Mouse (Mus musculus) adrenal gland, postnatal 25 days (tissue): ENCODE data around the gene Gm21958. TPM values are rescaled to one million over a fixed set of nuclear protein-coding genes. Genes with fewer than 3 reads are reported as not detected.
A peak's percentile ranks its signal among the peaks of the same experiment; 100 is the strongest.
"Not testable (repeated sequence)": the region's sequence is repeated elsewhere in the genome, so short reads cannot be mapped to it uniquely, and the experiment has no call there.

Experiments used
- DNase-seq: peaks from one replicate; pipeline ENCODE4 v3.0.0; 2021; ENCODE audit warnings: mixed read lengths
- total RNA-seq: library from RNA; stranded (reverse); gene quantifications from 2 replicates; pipeline ENCODE4 v1.2.3, GENCODE M21; 2021

Gene Gm21958
- total RNA-seq, 1 experiment from 2014 or later = not detected

DNA sequence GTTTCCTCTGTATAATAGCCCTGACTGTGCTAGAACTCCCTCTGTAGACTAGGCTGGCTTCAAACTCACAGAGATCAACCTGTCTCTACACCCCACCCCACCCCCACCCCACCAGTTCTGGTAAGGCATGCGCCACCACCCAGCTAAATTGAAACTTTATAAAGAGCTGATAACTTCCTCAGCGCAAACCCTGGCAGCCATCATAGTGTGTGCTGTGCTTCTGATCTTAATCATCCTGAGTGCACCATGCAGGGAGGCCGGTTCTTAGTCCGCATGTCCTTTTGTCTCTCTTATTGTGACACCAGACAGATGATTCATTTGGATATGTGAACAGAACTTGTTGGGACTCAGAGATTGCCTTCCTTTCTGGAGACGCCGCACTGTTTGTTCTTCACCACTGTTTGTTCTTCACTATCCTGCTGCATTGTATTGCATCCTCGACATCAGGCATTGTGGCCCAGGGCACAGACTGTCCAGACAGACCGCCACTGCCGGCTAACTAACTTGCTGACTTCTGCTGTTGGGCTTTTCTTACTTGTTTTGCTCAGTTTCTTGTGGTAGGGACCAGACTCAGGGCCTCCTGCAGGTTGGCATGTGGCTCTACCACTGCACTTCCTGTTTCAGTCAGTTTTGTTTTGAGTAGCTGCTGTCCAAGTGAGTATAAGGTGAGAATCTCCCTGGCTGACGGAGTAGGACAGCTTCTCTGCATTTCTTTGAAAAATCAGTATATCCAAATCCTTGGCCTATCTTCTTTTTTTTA, 9.8 kb upstream of the Gm21958 start:
- no peak for DNase-seq

DNA sequence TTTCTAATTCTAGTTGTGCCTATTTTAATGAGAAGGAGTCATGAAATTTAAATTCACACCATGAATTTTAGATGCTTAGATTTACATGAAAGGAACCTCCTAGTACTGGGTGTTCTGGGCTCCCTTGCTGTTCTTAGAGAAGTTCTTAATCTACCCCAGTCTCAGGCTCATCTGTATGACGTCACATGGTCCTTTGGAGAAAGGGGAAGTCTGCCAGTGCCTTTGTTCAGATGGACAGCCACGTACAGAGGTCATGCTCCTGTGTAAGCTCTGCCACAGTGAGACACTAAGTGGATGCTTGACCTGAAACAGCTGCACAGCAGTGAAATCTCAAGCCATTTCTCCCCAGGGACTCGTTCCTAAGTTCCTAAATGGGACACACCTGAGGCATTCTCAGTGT, 4.8 kb upstream of the Gm21958 start:
- no peak for DNase-seq

DNA sequence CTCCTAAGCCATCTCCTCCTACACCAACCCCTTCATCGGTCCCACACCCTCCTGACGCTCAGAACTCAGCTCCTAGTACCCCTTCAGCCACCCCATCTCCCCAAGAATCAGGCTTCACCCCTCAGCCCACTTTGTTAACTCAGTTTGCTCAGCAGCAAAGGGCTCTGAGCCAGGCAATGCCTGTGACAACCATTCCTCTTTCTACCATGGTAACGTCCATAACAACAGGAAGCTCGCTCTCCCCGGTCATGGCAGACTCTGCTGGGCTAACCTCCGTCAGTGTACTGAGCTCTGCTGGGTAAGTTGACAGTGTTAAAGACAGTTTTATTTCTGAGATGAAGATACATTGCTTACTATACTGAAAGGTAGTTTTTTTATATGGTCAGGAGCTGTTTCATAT, 3.2 kb upstream of the Gm21958 start:
- DNase-seq = no peak

DNA sequence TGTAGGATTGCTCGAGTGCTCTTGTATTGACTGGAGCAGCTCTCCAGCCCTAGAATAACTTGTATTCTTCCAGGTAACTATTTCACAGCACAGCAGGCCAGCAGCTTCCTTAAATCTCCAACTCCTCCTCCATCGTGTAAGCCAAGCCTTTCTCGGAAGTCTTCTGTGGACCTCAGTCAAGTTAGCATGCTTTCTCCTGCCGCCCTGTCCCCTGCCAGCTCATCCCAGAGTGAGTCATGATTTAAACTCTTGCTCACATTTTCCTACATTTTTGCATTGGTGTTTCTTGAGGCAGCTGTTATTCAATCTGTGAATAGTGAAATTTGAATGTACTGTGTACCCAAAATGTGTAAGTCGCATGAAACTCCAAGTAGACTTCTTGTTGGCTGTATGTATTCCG, 1.3 kb upstream of the Gm21958 start:
- no peak for DNase-seq

DNA sequence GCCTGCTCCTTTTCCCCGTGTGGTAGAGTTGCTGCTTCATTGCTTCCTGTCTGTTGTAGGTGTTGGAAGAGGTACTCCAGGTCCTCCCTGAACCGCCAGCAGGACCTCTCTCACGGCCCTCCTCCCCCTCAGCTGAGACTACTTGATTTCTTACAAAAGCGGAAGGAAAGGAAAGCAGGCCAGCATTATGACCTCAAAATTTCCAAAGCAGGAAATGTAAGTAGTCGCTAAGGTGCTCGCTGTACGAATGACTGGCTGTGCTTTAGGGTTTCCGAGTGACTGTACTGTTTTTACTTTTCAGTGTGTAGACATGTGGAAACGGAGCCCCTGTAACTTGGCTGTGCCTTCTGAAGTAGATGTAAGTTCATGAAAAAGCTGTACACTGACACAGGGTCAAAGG, 5.2 kb downstream of the Gm21958 start:
- no peak for DNase-seq

DNA sequence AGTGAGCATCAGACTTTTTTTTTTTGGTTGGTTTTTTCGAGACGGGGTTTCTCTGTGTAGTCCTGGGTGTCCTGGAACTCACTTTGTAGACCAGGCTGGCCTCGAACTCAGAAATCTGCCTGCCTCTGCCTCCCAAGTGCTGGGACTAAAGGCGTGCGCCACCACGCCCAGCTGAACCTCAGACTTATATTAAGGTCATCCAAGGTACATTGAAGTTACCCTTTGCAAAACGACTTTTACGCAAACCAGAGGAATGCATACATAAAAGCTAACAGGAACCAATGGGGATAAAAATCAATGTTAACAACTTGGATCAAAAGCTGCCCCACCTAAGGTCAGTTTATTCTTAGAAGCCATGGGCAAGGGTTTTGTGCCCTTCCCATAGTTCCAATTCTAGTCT, 10.0 kb downstream of the Gm21958 start:
- not testable (repeated sequence) for DNase-seq

DNA sequence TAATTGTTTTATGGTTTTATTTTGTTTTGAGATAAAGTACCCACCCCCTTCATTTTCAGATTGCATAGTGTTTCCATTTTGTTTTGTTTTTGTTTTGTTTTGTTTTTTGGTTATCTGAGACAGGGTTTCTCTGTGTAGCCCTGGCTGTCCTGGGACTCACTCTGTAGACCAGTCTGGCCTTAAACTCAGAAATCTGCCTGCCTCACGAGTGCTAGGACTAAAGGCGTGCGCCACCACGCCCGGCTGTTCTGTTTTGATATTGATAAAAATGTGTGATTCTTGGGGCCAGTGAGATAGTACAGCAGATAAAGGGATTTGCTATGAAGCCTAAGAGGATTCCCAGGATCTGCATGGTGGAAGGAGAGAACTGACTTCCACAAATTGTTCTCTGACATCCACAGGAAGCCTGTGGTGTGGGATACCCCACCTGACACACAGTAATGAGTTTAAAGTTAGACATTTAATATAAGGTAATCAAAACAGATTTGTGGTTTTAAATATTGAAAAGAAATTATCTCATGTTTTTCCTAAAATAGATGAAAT, 14.3 kb downstream of the Gm21958 start:
- DNase-seq = no peak

DNA sequence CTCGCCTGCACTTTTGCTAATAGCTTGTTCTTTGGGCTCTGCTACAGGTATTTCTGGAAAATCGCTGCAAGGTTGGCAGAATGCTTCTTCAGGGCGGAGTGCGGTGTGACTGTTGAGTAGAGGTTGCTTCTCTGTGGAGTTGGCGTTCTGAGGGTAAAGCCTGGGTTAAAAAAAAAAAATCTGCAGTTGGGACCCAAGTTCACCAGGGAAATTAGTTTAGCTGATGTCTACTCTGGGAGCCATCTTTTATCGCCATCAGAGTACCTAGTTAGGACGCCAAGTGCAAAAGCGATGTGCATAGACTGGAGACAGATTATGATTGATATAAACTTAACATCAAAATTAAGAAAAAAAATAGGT, 21.1 kb downstream of the Gm21958 start:
- DNase-seq = no peak

DNA sequence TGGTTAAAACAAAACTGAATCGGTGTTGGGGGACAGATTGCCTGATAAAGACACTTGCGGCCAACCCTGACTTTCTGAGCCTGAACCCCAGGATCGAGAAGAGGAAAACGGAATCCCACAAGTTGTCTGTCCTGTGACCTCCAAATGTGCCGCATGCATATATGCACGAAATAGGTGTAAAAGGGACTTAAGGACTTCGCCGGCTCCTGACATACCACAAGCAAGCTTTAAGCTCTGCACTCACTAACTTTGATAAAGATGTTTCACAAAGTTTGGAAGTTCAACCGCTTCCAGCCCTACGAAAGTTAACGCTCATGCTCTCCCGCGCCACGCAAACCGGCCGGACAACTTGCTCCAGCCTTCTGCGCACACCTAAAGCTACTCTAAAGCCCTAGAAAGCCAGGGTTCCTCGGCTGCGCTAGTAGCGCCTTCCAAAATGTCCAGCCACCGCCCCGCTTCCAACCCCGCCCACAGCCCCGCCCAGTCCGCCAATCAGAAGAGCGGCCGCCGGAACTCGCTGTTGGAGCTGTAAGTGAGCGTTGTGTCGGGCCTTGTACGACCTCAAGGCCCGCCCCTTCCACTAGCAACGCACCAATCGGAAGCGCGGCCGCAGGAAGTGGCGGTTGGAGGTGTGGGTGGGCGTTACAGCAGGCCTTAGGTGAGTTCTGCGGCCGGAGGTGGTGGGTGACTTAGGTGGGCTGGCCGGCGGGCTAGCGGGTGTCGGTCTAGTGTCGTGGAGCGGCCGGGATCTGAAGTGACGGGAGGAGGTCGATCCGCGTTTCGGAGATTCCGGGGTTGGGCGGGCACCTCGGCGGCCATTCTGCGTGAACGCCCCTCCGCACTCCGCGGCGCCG, 21.7 kb downstream of the Gm21958 start, which contains the start of gene Supt20:
Gene Supt20, plus strand, starts transcription at position 606 of the 854 bp plus-strand sequence.
- peak; percentile 92 for DNase-seq

DNA sequence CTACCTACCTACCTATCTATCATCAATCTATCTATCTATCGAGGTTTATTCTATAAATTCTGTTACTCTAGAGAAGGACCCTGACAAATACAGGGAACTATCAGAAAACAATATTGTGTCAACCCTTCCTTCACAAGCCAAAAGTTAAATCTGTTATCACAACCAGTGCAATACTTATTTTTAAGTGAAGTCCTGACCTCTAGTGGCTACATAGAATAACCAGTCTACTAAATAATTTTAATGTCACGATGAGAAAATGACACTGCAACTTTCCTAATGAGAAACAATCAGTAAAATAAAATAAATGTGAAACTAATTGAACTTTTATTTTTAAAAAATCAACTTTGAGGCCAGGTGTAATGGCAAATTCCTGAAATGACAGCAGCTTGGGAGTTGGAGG, 25.1 kb downstream of the Gm21958 start:
- no peak for DNase-seq

DNA sequence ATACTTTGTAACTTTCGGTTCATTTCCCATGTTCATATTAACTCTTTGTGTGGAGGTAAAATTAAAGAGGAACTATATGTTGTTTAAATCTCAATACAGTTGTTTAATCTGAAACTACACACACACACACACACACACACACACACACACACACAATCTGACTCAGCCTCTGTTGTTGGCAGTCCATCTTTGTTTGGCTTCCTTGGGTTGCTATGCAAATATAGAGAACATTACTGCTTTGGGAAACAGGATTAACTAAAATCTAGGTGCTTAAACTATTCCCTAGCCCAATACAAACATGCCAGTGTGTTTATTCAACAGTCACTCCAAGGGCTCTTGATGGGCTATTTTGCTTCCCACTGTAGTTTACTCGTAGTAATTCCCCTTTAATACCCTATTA, 26.9 kb downstream of the Gm21958 start:
- no peak for DNase-seq

DNA sequence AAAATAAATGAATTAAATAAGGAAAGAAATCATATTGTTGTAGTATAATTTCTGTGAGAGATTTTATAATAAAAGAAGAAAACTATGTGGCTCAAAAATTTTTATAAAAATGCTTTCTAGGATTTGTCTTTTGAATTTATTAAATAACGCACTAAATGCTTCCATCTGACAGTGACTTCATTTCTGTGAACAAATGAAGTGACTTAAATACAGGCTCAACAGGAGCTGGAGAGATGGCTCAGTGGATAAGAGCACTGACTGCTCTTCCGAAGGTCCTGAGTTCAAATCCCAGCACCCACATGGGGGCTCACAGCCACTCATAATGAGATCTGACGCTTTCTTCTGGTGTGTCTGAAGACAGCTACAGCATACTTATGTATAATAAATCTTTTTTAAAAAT, 29.0 kb downstream of the Gm21958 start:
- DNase-seq = no peak

DNA sequence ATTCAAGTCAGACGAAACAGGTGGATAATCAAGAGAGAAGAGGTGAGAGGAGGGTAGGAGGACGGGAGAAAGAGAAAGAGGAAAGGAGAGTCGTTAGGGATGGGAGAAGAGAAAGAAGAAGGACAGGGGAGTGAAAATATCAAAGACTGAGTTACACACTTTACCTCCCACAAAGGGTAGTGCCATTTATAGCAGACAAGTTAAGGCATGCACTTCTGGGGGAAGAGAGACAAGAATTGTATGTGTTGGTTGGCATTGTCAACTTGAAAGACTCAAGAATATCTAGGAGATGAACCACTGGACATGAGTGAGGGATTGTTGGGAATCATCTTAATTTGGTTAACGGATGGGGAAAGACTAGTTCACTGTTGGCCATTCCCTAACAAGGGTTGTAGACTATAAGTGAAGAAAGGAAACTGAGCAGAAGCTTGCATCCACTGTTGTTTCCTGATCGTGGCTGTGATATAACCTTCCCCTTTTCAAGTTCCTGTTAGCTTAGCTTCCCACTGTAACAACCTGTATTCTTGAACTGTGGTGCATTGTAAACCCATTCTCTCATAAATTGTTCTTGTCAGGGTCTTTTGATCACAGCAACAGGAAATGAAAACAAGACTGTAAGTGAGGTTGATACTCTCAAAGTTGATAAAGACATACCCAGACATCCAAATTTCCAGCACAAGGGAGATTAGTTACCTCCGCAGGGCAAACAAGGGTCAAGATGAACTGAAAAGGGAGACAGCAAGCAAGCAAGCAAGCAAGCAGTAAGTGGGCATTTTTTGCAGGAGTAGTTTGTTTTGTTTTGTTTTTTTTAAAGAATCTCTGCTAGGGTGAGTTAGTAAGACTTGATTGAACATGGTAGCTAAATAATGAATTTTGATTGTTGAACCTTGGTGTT, 32.6 kb downstream of the Gm21958 start:
- DNase-seq = no peak

DNA sequence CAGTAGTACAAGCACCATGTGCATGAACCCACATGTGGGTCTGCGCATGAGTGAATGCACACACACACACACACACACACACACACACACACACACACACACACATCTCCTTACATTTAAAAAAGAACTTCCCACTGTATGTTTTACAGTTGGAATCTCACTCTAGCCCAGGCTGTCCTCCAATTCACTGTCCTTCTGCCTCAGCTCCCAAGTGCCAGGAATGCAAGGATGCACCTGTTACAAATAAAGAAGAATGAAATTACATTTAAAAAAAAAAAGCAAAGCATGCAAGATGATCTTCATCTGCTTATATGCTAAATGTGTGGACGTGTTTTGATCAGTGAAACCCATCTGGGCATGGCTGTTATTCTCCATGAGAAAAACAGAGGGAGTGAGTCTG, 37.3 kb downstream of the Gm21958 start:
- no peak for DNase-seq

DNA sequence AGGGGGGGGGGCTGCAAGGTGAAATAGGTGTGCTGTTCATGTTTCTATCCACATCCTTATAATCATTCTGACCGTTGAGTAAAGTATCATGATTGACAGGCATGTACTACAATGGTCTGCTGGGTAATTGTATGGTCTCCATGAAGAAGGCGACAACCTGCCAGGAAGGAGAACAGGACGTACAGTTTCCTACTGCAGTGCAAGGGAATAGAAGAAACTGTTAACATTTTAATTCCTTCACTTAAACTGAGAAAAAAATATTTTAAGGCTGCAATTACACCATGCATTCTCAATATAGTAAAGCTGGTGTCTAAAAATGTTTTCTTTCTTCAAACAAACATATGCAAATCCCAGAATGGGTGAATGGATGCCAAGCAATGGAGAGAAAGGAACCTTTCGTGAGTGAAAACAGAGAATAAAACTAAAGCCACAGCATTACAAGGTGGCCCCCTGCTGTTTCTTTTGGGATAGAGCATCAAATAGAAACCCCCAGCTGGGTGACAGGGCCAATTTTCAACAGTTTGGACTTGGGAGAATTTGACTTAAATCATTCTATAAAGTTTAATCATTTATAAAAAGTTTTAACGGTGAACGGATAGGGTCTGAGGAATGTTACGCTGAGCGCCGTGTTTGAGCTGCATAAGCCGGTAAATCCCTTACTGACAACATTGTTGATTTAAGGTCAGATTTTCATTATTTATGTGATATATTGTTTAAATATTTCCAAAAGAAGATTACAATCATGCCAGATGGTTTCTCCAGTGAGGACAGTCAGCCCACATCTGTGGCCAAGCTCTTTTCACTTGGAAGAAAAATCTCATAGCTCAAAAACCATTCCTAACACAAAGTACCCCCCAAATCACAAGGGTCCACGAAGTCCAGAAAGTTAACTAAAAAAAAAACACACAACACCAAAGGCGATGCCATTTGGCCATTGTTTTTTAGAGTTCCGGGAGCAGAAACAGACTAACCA, 41.3 kb downstream of the Gm21958 start:
- no peak for DNase-seq

DNA sequence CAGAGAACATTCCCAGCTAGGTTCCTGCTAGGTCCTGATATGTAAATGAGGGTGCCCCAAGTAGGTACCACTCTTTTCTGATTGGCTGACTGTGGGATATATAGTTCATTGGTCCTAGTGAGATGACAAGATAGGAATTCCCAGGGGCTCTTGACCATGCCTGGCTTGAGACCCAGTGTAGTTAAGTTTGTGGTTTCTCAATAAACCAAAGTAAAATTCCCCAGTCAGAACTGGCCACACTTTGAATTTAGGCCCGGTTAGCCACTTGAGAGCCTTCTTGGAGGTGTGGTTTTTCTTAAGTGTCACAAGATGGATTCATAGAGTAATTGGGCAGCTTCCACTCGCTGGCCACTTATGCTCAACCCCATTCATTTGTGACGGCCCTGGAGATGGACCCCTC, 42.0 kb downstream of the Gm21958 start:
- DNase-seq = no peak

DNA sequence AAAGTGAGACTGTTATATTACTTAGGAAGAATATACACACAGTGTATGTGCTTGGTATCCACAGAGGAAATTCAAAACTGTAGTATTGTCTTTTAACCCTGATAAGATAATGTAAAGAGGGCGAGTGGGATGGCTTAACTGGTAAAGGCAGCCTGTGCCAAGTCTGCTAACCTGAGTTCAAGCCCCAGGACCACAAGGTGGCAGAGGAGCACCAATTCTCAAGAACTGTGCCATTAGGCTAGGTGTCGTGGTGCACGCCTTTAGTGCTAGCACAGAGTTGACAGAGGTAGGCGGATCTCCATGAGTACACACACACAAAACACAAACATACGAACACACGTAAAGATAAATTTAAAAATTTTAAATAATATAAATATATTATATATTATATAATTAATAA, 44.6 kb downstream of the Gm21958 start:
- DNase-seq = no peak

DNA sequence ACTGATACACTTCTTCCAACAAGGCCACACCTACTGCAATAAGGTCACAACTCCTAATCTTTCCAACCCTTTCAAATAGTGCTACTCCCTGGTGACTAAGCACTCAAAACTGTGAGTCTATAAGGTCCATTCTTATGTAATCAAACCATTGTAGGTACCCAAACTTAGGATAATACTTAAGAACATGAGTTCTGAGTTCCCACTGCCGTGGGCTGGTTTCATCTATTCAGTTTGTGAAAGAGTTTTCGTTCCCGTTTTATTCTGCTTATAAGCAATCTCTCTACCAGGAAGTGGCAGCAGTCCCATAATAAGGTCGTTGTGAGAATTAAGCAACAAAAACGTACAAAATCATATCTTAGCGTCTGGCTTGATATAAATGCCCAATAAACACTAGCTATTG, 45.4 kb downstream of the Gm21958 start:
- no peak for DNase-seq

DNA sequence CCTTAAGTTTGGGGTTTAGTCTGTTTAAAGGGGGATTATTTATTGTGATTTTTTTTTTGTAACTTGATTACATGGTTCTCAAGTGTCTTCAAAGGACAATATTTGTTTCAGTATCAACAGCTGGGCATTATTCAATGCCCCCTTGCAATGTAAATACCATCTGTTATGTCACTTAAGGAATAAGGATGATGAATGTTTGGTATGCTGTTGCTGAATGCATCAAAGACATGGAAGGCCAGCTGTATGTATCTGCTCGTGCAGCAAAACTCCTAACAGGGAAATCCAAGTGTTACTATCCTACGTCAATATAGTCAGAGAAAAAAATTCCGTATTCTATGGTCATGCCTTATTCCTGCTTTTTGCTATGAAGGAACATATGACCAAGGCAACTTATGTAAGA, 46.0 kb downstream of the Gm21958 start:
- no peak for DNase-seq
